Mouse (Mus musculus) lung, embryonic 16.5 days (tissue): ENCODE measurements around the gene Ttc7. TPM values are rescaled to one million over a fixed set of nuclear protein-coding genes. Genes with fewer than 3 reads are reported as not detected.
A peak's percentile ranks its signal among the peaks of the same experiment; 100 is the strongest.
"Not testable (repeated sequence)": the region's sequence is repeated elsewhere in the genome, so short reads cannot be mapped to it uniquely, and the experiment has no call there.

Experiments used
- ATAC-seq: fragments of 200-750 bp; cut with Nextera tagmentation; 2 replicates; pipeline ENCODE4 v1.8.0; 2017; ENCODE audit warnings: low read depth, mild to moderate bottlenecking, moderate library complexity
- H3K27ac ChIP-seq: fragments of 300-500 bp; sonication (generic); 2 replicates; pipeline ENCODE4 v1.5.1; 2014; ENCODE audit warnings: mild to moderate bottlenecking, control low read depth, low read length
- H3K27me3 ChIP-seq: fragments of 300-500 bp; sonication (generic); 2 replicates; pipeline ENCODE4 v1.6.1; 2014; ENCODE audit warnings: low read depth, low read length, mixed read lengths; ENCODE audit not compliant: control insufficient read depth, insufficient read depth
- H3K36me3 ChIP-seq: fragments of 300-500 bp; sonication (generic); 2 replicates; pipeline ENCODE4 v1.6.1; 2014; ENCODE audit warnings: low read length; ENCODE audit not compliant: control insufficient read depth, insufficient read depth
- H3K4me1 ChIP-seq: fragments of 300-500 bp; sonication (generic); replicated peaks from 2 replicates; pipeline ENCODE4 v1.6.1; 2014; ENCODE audit warnings: low read length, mixed read lengths; ENCODE audit not compliant: control insufficient read depth, insufficient read depth
- H3K4me2 ChIP-seq: fragments of 300-500 bp; sonication (generic); 2 replicates; pipeline ENCODE4 v1.6.1; 2014; ENCODE audit warnings: low read depth, low read length, control low read depth
- H3K4me3 ChIP-seq: fragments of 300-500 bp; sonication (generic); 2 replicates; pipeline ENCODE4 v1.5.1; 2014; ENCODE audit warnings: mild to moderate bottlenecking, low read length, control low read depth
- H3K9ac ChIP-seq: fragments of 300-500 bp; sonication (generic); 2 replicates; pipeline ENCODE4 v1.6.1; 2014; ENCODE audit warnings: low read length, control low read depth
- H3K9me3 ChIP-seq: fragments of 300-500 bp; sonication (generic); 2 replicates; pipeline ENCODE4 v1.6.1; 2016; ENCODE audit warnings: low read length; ENCODE audit not compliant: control insufficient read depth
- whole genome bisulfite sequencing: fragments of 180-500 bp; shearing (Covaris S2); extraction: QIAGEN DNeasy Blood & Tissue Kit; methylation state at CpG from one replicate; pipeline ENCODE4 v1.1.7; 2014; 5-methylcytosine and 5-hydroxymethylcytosine counted together
- polyA plus RNA-seq: library from polyadenylated mRNA; unstranded; fragments of >200 nt; fragmentation: Nextera tagmentation; extraction: Ambion mirVana; gene quantifications from 2 replicates; pipeline ENCODE4 v1.2.1, GENCODE M21; 2015

The Ttc7 gene
- polyA plus RNA-seq, 1 experiment from 2014 or later, result 6.4 TPM

GRCm38 (mm10) chr17:87295738-87296137, 13.1 kb downstream of the Ttc7 start:
- H3K27me3 ChIP-seq, result no peaks in the 10 kb centered on the region
- H3K9me3 ChIP-seq, result no peaks in the 10 kb centered on the region
- H3K4me1 ChIP-seq, result peaks cover 2% of the 10 kb centered on the region; the same call in 1 of the 2 replicates
- ATAC-seq, result no peak
- no peak overlapping the region for H3K9ac ChIP-seq
- H3K4me3 ChIP-seq, result no peak overlapping the region
- H3K27ac ChIP-seq, result no peak overlapping the region
- H3K4me2 ChIP-seq, result no peak overlapping the region
- H3K36me3 ChIP-seq, result no peaks in the 10 kb centered on the region
- WGBS, result 78% methylated on average over 7 of the region's 7 CpGs

- ATAC-seq, H3K4me1 ChIP-seq, H3K4me3 ChIP-seq, H3K27me3 ChIP-seq, H3K9ac ChIP-seq, H3K4me2 ChIP-seq, H3K36me3 ChIP-seq, H3K27ac ChIP-seq, H3K9me3 ChIP-seq: not testable (repeated sequence)
- 75% methylated on average over 1 of the region's 1 CpGs for whole genome bisulfite sequencing
Observed at GRCm38 (mm10) chr17:87296701-87297100, 14.0 kb downstream of the Ttc7 start.

DNA sequence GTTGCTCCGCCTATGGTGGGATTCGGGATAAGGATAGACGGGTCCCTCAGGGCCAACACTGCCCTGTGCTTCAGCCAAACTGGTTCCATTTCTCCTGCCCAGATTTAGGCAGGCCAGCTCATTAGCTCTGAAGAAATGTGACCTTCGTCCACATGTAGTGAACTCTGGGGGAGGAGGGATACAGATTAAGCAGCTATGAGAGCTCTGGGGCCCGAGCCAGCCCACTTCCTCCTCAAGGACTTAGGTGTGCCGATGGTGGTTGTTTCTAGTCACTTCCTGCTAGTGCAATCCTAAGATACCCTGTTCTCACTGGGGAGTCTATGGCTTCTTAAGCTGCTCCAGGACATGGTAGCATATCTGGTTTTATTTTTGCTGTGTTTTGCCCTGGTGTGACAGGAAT, 16.3 kb downstream of the Ttc7 start:
- Histone ChIP-seq H3K4me2 (no peak overlapping the region), H3K4me3 (no peak overlapping the region), H3K9me3 (no peaks in the 10 kb centered on the region), H3K4me1 (peaks cover 11% of the 10 kb centered on the region), H3K9ac (no peak overlapping the region; the same call in 1 of the 2 replicates), H3K27ac (0 out of 2 replicates have a peak overlapping the region, but pooled peaks have one; percentile 4), H3K27me3 (no peaks in the 10 kb centered on the region), H3K36me3 (no peaks in the 10 kb centered on the region)
- 56% methylated on average over 6 of the region's 6 CpGs for WGBS
- peak; percentile 45 for ATAC-seq

DNA sequence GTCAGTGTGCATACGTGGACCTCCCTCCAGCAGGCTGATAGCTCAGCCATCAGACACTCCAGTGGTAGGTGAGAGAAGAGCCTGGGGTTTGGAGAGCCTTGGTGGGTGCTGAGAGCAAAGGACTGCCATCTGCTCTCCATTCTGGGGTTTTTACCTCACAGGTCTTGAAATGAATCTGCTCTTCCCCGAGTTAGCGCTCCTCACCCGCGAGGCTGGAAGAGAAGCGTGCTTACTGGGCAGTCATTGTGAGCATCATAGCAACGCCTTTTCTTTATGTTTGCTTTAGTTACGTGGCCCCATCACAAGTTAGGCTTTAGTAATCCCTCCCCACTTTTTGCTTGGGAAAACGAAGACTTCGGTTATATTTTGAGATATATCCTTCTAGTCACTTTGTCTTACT, 17.7 kb downstream of the Ttc7 start:
- H3K9ac ChIP-seq, result no peak overlapping the region
- no peaks in the 10 kb centered on the region for H3K27me3 ChIP-seq
- H3K9me3 ChIP-seq, result no peaks in the 10 kb centered on the region
- H3K4me1 ChIP-seq, result peaks cover 11% of the 10 kb centered on the region
- H3K4me2 ChIP-seq, result no peak overlapping the region
- no peak for ATAC-seq
- H3K36me3 ChIP-seq, result no peaks in the 10 kb centered on the region
- no peak overlapping the region for H3K4me3 ChIP-seq
- no peak overlapping the region for H3K27ac ChIP-seq
- 66% methylated on average over 10 of the region's 10 CpGs for WGBS

GRCm38 (mm10) chr17:87301607-87302006, 18.9 kb downstream of the Ttc7 start:
- H3K9ac ChIP-seq, H3K9me3 ChIP-seq, ATAC-seq, H3K4me3 ChIP-seq, H3K27me3 ChIP-seq, H3K36me3 ChIP-seq, H3K27ac ChIP-seq, H3K4me2 ChIP-seq: not testable (repeated sequence)
- H3K4me1 ChIP-seq, result peaks cover 11% of the 10 kb centered on the region
- 78% methylated on average over 8 of the region's 9 CpGs for WGBS

GRCm38 (mm10) chr17:87302014-87302794, 19.5 kb downstream of the Ttc7 start:
- no peak for ATAC-seq
- Histone ChIP-seq H3K4me2 (no peak overlapping the region), H3K27ac (peak overlapping the region; percentile 50), H3K9me3 (no peaks in the 10 kb centered on the region), H3K4me3 (no peak overlapping the region), H3K36me3 (no peaks in the 10 kb centered on the region), H3K27me3 (no peaks in the 10 kb centered on the region), H3K4me1 (peaks cover 11% of the 10 kb centered on the region), H3K9ac (no peak overlapping the region)
- 52% methylated on average over 13 of the region's 13 CpGs for WGBS

GRCm38 (mm10) chr17:87304151-87304894, 21.6 kb downstream of the Ttc7 start:
- H3K4me2 ChIP-seq, result no peak overlapping the region
- 66% methylated on average over 11 of the region's 11 CpGs for WGBS
- H3K27ac ChIP-seq, result no peak overlapping the region
- no peak for ATAC-seq
- no peaks in the 10 kb centered on the region for H3K9me3 ChIP-seq
- no peaks in the 10 kb centered on the region for H3K27me3 ChIP-seq
- H3K9ac ChIP-seq, result no peak overlapping the region
- H3K4me3 ChIP-seq, result no peak overlapping the region
- H3K36me3 ChIP-seq, result no peaks in the 10 kb centered on the region
- H3K4me1 ChIP-seq, result peaks cover 9% of the 10 kb centered on the region

DNA sequence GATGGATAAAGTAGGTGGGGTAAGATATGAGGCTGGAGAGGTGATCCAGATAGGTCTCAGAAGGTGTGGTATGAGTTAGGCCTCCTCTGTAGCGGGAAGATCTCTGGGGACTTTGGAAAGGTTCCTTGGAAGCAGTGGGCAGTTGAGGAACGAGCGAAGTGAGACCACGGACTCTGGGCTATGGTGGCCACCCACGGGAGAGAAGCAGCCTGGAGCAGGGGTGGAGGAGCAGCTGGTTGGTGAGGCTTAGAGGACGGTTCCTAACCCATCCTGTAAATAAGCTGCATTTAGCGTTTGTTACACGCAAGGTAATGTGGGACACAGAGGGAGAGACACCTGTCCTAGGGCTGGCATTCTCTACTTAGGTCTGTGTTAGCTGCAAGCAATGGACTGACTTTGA, 22.4 kb downstream of the Ttc7 start:
- Histone ChIP-seq H3K4me2 (no peak overlapping the region), H3K9ac (no peak overlapping the region), H3K27me3 (no peaks in the 10 kb centered on the region), H3K4me3 (no peak overlapping the region), H3K9me3 (no peaks in the 10 kb centered on the region), H3K4me1 (peaks cover 9% of the 10 kb centered on the region), H3K27ac (no peak overlapping the region), H3K36me3 (no peaks in the 10 kb centered on the region)
- WGBS, result 88% methylated on average over 8 of the region's 8 CpGs
- no peak for ATAC-seq

GRCm38 (mm10) chr17:87306746-87307145, 24.1 kb downstream of the Ttc7 start:
- Histone ChIP-seq H3K27ac (peak overlapping the region; percentile 73), H3K4me3 (peak overlapping the region; percentile 21), H3K27me3 (no peaks in the 10 kb centered on the region), H3K4me2 (peak overlapping the region; percentile 44), H3K9me3 (no peaks in the 10 kb centered on the region), H3K36me3 (no peaks in the 10 kb centered on the region), H3K9ac (peak overlapping the region; percentile 54), H3K4me1 (peaks cover 9% of the 10 kb centered on the region)
- ATAC-seq, result peak; percentile 64
- 55% methylated on average over 8 of the region's 8 CpGs for WGBS
